Mouse (Mus musculus): ENCODE measurements around the gene Gm45233.

Gene Gm45233

DNA sequence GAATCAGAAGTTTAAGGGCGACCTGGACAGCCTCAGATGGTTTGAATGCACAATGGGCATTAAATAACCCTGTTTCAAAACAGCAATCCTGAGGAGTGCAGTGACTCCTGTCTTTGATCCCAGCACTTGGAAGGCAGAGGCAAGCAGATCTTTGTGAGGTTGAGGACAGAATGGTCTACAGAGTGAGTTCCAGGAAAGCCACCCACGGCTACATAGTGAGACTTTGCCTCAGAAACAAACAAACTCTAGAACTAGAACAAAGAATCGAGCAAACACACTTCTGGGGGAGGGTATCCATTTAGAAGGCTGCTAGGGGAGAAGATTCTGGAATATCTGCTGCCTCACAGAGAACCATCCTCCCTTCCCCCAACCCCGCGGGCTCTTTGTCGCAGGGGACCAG, 3.4 kb upstream of the Gm45233 start, which contains the start of gene Cldnd2:
Gene Cldnd2, plus strand, starts transcription at position 301 of the 400 bp plus-strand sequence.
- ChIA-PET CTCF (interaction anchor here in 2 of 4 experiments (0.6 to 0.7 kb wide), 2 partner anchors 17 to 23 kb away, joined by 3 to 4 read pairs; no protein-coding TSS in a partner anchor), POLR2A (no interaction called here)

DNA sequence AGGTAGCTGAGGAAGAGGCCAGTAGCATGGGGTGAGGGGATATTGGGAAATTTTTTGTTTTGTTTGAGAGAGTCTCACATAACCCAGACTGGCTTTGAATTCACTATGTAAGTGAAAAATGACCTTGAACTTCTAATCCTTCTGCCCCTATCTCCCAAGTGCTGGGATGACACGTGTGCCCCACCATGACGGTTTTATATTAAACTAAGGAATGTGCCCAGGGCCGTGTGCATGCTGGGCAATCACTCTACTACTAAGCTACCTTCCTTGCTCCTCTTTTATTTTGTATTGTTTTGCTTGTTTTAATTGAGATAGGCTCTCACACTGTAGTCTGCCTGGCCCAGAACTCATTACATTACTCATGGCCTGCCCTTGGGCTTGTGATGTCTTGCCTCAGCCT, 2.9 kb upstream of the Gm45233 start:
- ChIA-PET POLR2A (interaction anchor here in 2 of 4 experiments (0.8 to 3.2 kb wide), 6 partner anchors 10 to 33 kb away, joined by 3 to 34 read pairs (median 4); no protein-coding TSS in a partner anchor), CTCF (interaction anchor here in 2 of 4 experiments (0.5 to 1.0 kb wide), 2 partner anchors 18 to 456 kb away, joined by 3 to 9 read pairs; no protein-coding TSS in a partner anchor)

DNA sequence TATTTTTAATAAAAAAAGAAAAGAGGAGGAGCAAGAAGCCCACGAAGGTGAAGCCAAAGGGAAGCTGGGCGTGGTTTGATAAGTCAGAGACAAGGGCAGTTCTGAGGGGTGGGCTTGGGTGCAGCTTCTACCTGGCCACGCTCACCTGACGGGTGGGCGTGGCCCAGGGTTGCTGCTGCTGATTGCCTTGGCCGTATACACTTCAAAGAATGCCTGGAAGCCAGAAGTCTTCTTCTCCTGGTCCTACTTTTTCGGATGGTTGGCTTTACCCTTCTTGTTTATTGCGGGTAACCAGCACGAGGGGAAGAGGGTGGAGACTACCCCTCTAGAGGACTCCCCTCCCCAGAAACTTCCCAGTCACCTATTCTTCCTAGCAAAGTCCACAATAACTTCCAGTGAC, 1.2 kb upstream of the Gm45233 start:
- ChIA-PET POLR2A (interaction anchor here (1.0 to 3.2 kb wide), 11 partner anchors 9 to 48 kb away, joined by 3 to 34 read pairs (median 5); no protein-coding TSS in a partner anchor), CTCF (interaction anchor here in 3 of 4 experiments (0.5 to 2.0 kb wide), 13 partner anchors 9 to 495 kb away, joined by 3 to 10 read pairs (median 4); no protein-coding TSS in a partner anchor)

DNA sequence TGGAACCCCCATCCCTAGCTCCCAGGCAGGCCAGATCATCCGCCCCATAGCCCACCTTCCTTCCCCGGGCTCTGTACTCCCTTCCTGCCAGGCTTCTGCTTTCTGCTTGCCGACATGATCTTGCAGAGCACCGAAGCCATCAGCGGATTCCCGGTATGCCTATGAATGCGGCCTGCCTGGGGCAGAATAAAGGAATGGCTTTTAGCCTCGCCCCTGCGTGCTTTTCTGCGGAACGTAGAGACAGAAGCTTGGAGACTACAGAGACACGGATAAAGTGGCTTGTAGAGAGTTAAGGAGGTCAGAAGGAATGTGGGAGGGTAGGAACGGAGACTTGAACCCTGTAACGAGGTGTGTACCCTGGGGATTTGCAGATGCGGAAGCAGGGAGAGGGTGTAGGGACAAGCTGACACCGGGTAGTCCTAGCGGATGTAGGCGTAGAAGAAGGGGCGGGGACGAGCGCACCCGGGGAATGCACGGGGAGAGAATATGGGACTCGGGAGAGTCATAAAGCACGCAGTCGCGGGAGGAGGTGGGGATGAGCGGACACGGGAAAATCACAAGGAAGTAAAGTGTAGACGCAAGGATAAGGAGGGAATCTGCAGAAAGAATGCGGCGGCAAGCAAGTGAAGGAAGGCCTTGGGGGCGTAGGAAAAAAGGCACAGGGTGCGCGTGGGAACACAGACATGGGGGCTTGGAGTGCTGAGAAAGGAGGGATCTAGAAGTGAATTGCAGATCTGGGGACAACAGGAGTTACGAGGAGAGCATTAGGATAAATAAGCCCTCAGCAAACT, 607 bp upstream of the Gm45233 start:
- ChIA-PET CTCF (interaction anchor here in 3 of 4 experiments (0.5 to 2.0 kb wide), 10 partner anchors 8 to 494 kb away, joined by 3 to 16 read pairs (median 4); no protein-coding TSS in a partner anchor), POLR2A (interaction anchor here (0.9 to 3.2 kb wide), 18 partner anchors 8 to 229 kb away, joined by 3 to 34 read pairs (median 4); partner anchors contain the start of genes Ctu1 (in 1 of the 4) and Lim2 (in 1 of the 4))

DNA sequence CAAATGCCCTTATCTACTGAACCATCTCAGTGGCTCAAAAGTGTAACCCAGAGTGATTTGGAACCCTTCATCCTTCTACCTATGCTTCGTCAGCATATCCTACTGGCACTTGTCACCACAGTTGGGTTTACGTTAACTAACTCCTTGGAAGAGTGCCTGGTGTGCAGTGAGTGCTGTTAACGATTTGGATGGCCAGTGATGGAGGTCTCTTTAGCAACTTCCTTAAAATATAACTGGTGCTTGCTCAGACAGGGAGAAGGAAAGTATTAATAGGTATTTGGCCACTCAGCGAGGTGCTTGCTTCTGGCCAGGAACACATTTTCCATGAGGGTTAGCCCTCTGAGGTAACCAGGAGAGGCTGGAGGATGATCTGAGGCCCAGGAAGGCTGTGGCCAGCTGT, 3.9 kb downstream of the Gm45233 start:
- CTCF ChIA-PET, result interaction anchor here in 2 of 4 experiments (0.7 to 2.2 kb wide), 2 partner anchors 18 to 42 kb away, joined by 4 to 9 read pairs; partner anchors contain the start of gene Iglon5 (in 1 of the 2)

DNA sequence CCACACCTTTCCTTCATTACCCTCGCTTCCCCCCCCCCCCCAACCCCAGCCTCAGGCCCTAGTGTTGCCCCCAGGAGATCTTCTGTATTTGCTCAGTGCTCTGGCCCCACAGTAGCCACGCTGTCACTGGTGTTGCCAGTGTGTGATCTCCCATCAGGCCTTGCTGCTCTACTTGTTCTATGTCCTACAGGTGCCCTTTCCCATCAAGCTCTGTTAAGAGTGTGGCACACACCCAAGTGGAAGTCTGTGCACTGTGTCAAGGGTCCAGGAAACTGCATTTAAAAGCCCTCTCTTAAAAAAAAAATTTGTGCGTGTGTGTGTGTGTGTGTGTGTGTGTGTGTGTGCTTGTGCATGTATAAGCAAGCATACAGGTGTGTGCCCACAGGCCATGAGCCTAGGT, 4.3 kb downstream of the Gm45233 start:
- POLR2A ChIA-PET, result interaction anchor here in 1 of 4 experiments (8.0 kb wide), 1 partner anchor 17 kb away, joined by 56 read pairs; no protein-coding TSS in a partner anchor
- CTCF ChIA-PET, result interaction anchor here in 2 of 4 experiments (0.7 to 2.2 kb wide), 2 partner anchors 18 to 42 kb away, joined by 4 to 9 read pairs; partner anchors contain the start of gene Iglon5 (in 1 of the 2)

More for the DNA sequence above, 3.9 kb downstream of the Gm45233 start:
- POLR2A ChIA-PET, result interaction anchor here in 1 of 4 experiments (8.0 kb wide), 1 partner anchor 18 kb away, joined by 56 read pairs; no protein-coding TSS in a partner anchor

DNA sequence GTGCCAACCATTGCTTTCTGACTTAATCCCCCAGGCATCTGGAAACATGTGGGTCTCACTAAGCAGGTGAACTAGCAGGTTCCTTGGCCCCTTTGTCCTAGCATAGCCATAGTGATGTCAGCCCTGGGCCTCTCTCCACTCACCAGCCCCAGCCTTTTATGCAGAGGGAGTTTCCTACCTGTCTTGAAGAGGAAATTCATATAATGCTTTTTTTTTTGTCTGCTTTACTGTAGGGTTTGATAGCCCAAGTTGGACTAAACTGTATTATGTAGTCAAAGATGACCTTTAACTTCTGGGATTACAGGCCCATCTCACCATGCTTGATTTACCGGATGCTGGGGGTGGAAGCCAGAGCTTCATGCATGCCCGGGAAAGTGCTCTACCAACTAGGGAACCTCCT, 5.9 kb downstream of the Gm45233 start:
- CTCF ChIA-PET, result interaction anchor here in 2 of 4 experiments (1.3 to 2.2 kb wide), 2 partner anchors 16 to 20 kb away, joined by 4 to 9 read pairs; no protein-coding TSS in a partner anchor

DNA sequence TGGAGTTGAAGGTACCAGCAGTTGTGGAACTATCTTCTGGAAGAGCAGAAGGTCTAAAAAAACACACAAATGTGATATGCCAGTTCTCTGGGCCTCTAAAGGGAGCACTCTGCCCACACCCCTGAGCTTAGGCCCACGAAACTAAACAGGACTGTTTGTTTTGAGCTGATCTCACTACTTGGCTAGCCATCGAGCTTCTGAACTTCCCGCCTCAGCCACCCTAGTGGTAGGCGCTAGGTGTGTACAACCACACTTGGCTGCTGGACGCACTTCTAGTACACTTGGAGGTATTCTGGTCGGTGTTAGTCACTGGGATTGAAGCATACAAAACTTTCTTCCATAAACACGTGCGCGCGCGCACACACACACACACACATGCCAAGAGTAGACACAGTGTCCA, 7.8 kb downstream of the Gm45233 start:
- CTCF ChIA-PET, result interaction anchor here in 3 of 4 experiments (0.6 to 4.8 kb wide), 6 partner anchors 8 to 157 kb away, joined by 3 to 39 read pairs (median 4); partner anchors contain the start of gene Vsig10l (in 1 of the 3)
- POLR2A ChIA-PET, result interaction anchor here (0.9 to 8.0 kb wide), 7 partner anchors 9 to 156 kb away, joined by 3 to 56 read pairs (median 3); partner anchors contain the start of genes Vsig10l (in 1 of the 4) and Zfp819 (in 1 of the 4)

More for the DNA sequence above, 5.9 kb downstream of the Gm45233 start:
- POLR2A ChIA-PET, result interaction anchor here in 2 of 4 experiments (0.6 to 8.0 kb wide), 6 partner anchors 11 to 182 kb away, joined by 3 to 56 read pairs (median 3); no protein-coding TSS in a partner anchor

DNA sequence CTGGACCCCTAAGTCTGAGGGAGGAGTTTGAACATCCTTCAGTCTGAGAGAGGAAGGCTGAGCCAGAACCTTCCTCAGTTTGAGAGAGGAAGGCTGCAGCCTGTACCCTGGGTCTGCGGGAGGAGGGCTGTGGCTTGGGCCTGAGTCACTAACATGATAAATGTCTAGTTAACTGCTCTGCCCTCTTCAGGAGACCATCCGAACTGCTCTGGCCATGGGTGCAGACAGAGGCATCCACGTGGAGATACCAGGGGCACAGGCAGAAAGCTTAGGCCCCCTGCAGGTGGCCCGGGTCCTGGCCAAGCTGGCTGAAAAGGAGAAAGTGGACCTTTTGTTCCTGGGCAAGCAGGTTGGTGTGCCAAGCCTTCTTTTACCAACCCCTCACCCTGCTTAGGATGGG, 8.7 kb downstream of the Gm45233 start:
- POLR2A ChIA-PET, result interaction anchor here in 3 of 4 experiments (0.6 to 8.0 kb wide), 6 partner anchors 10 to 14 kb away, joined by 4 to 56 read pairs (median 4); no protein-coding TSS in a partner anchor
- CTCF ChIA-PET, result interaction anchor here in 3 of 4 experiments (0.6 to 4.8 kb wide), 8 partner anchors 10 to 140 kb away, joined by 3 to 39 read pairs (median 4); partner anchors contain the start of genes Lim2 (in 1 of the 3), Vsig10l (in 1 of the 3) and Zfp715 (in 1 of the 3)

DNA sequence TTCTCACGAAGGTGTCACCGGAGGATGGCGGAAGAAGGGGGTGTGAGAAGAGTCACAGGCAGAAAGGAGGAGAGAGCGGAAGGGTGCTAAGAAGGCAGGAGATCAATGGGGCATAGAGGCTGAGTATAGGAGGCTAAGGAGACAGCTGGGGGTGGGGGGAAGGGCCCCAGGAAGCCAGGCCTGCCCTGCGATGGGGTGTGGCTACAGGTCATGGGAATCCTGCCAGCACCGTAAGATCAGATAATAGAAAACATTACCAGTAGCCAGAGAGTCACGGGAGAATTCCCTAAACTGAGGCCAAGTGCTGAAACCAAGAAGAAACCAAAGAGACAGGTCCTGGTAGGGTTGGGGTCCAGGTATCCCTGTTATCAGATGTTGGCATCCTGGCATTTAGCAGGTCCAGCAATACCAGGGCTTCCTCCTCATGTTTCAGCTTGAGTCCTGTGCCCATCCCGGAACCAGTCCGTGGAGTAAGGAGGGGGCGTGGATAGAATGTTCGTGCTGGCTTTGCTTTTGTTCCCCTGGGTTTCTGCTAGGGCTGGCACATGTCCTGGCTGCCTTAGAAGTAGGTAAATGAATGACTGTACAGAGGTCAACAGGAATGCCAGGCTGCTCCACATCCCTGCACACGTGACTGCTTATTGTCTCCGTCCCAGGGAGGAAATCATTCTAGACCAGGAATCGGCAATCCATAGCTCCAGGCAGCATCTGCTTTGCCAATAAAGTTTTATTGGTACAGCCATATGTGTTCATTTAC, 9.8 kb downstream of the Gm45233 start:
- ChIA-PET POLR2A (interaction anchor here in 3 of 4 experiments (0.6 to 8.0 kb wide), 9 partner anchors 11 to 221 kb away, joined by 3 to 56 read pairs (median 4); no protein-coding TSS in a partner anchor), CTCF (interaction anchor here (0.8 to 4.8 kb wide), 8 partner anchors 12 to 56 kb away, joined by 3 to 39 read pairs (median 4); no protein-coding TSS in a partner anchor)

DNA sequence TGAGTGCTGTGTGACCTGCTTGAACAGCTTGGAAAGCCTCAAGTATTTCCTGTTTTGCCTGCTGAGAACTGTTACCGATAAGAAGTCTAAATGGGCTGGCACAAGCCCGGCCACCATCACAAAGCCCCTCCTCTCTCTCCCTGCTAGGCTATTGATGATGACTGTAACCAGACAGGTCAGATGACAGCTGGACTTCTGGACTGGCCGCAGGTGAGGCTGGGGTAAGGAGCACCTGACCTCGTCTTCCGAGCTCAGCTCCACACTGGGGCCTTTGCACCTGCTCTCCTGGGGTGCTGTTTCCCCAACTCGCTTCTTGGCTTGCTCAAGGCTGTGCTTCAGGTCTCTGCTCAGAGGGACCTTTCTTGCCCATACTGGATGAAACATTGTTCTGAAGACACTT, 10.4 kb downstream of the Gm45233 start:
- ChIA-PET CTCF (interaction anchor here in 3 of 4 experiments (0.6 to 4.8 kb wide), 6 partner anchors 11 to 57 kb away, joined by 3 to 39 read pairs (median 4); no protein-coding TSS in a partner anchor), POLR2A (interaction anchor here in 3 of 4 experiments (0.6 to 8.0 kb wide), 7 partner anchors 11 to 172 kb away, joined by 3 to 56 read pairs (median 4); no protein-coding TSS in a partner anchor)

DNA sequence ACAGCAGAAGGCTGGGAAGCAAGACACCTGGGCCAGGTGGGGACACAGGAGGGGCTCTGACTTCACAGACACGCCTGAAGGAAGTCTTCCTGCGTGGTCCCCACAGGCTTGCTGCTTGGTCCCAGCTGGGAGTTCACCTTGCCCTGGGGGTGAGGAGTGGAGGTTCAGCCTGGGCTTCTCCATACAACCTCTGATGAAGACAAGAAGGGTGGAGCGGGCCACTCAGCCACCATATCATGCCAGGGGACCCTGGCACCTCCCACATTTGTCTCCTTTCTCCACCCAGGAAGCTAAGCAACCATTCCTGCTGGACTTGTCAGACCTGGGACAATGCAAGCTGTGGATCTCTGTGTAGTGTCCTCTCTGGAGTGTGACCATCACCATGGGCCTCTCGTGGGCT, 18.9 kb downstream of the Gm45233 start, which contains the start of gene Vsig10l:
Gene Vsig10l, plus strand, starts transcription at position 301 of the 400 bp plus-strand sequence.
- POLR2A ChIA-PET, result interaction anchor here in 1 of 4 experiments (1.5 kb wide), 1 partner anchor 12 kb away, joined by 3 read pairs; no protein-coding TSS in a partner anchor
- CTCF ChIA-PET, result interaction anchor here in 3 of 4 experiments (0.9 to 1.2 kb wide), 3 partner anchors 10 to 40 kb away, joined by 3 to 4 read pairs (median 3); no protein-coding TSS in a partner anchor

DNA sequence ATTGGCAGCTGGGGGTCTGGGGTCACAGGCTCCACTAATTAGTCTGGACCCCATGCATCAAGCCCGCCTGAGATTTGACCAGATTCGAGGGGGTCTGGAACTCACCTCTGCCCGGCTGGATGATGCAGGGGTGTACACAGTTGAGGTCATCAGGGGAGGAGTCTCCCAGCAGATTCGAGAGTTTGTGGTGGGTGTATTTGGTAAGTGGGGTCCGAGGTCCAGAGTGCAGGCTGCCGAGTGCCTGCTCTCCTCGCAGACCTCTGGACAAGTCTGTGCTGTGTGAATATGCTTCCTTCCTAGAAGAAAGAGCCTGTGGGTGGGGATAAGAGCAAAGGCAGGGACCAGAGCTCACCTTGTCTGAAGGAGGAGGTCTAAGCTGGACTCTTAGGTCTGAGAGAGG, 20.0 kb downstream of the Gm45233 start:
- ChIA-PET CTCF (interaction anchor here in 2 of 4 experiments (0.9 to 1.1 kb wide), 2 partner anchors 13 to 41 kb away, joined by 3 to 4 read pairs; no protein-coding TSS in a partner anchor), POLR2A (interaction anchor here in 3 of 4 experiments (0.6 to 3.2 kb wide), 8 partner anchors 8 to 144 kb away, joined by 3 to 34 read pairs (median 10); partner anchors contain the start of genes Etfb (in 2 of the 3), Gm45233 (in 2 of the 3), Lim2 (in 1 of the 3) and Zfp819 (in 1 of the 3))

DNA sequence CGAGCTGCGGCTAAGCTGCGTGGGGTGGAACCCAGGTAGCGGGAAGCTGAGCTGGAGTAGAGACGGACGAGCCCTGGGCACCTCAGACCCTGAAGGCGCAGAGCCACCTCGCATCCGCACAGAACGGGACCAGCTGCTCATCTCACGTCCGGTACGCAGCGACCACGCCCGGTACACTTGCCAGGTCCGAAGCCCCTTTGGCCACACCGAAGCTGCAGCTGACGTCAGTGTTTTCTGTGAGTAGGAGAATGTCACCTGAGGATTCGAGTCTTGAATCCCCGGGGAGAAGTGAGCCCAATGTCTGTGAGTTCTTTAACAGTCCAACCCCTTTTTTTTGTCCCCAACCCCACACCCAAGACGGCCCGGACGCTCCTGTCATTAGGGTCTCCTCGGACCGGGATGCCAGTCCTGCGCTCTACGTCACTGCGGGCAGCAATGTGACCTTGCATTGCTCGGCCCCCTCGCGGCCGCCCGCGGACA, 21.0 kb downstream of the Gm45233 start:
- CTCF ChIA-PET, result interaction anchor here (0.7 to 3.0 kb wide), 20 partner anchors 9 to 1832 kb away, joined by 3 to 39 read pairs (median 6); partner anchors contain the start of genes Zfp715 (in 2 of the 4), Etfb (in 1 of the 4), Gm45233 (in 1 of the 4) and Lim2 (in 1 of the 4)
- POLR2A ChIA-PET, result interaction anchor here in 3 of 4 experiments (0.6 to 3.2 kb wide), 33 partner anchors 9 to 872 kb away, joined by 3 to 56 read pairs (median 5); partner anchors contain the start of genes Etfb (in 2 of the 3), Gm45233 (in 2 of the 3), Lim2 (in 1 of the 3) and Zfp715 (in 1 of the 3)

DNA sequence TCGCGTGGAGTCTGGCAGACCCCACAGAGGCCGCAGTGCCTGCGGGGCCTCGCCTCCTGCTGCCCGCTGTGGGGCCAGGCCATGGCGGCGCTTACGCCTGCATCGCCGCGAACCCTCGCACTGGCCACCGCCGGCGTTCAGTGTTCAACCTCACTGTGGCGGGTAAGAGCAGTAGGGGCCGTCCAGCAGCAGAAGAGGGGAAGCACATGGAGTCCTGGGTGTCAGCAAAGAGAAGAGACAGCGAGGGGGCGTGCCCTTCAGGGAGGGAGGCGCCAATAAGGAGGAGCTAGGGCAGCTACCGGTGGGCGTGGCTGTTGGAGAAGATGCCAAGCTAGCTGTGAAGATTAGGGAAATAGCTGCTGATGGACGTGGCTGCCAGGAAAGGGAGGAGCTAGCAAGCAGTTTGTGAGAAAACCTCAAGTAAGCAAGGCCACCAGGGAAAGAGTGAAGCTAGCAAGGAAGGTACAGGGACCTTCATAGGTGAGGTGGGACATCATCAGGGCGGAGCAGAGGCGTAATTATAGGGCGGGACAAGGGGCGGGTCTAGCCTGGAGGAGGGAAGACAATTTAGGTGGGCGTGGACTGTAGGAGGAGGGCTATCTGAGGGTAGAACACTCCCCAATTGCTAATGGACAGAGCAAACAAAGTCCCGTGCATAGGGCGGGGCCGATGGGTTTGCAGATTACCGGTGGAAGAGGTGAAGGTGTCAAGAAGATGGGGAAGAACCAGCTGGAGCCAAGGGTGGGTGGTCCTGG, 21.6 kb downstream of the Gm45233 start:
- ChIA-PET POLR2A (interaction anchor here in 3 of 4 experiments (0.6 to 3.2 kb wide), 65 partner anchors 8 to 1350 kb away, joined by 3 to 56 read pairs (median 4); partner anchors contain the start of genes Etfb (in 3 of the 3), Gm45233 (in 3 of the 3), Zfp715 (in 2 of the 3) and Ctu1 (in 1 of the 3)), CTCF (interaction anchor here (0.5 to 3.0 kb wide), 68 partner anchors 8 to 1832 kb away, joined by 3 to 39 read pairs (median 4); partner anchors contain the start of genes Nkg7 (in 2 of the 4), Zfp715 (in 2 of the 4), Ctu1 (in 1 of the 4) and Etfb (in 1 of the 4))
